Mouse (Mus musculus) forebrain, embryonic 16.5 days (tissue): ENCODE data around the gene Sh3gl1. TPM values are rescaled to one million over a fixed set of nuclear protein-coding genes. Genes with fewer than 3 reads are reported as not detected.
A peak's percentile ranks its signal among the peaks of the same experiment; 100 is the strongest.

ENCODE experiments used
- ATAC-seq: fragments of 200-750 bp; cut with Nextera tagmentation; 2 replicates; pipeline ENCODE4 v1.8.0; 2017; ENCODE audit warnings: mild to moderate bottlenecking, moderate library complexity
- H3K27ac ChIP-seq: fragments of 300-500 bp; sonication (generic); 2 replicates; pipeline ENCODE4 v1.5.1; 2014; ENCODE audit warnings: low read length, control low read depth
- H3K27me3 ChIP-seq: fragments of 300-500 bp; sonication (generic); replicated peaks from 2 replicates; pipeline ENCODE4 v1.6.1; 2014; ENCODE audit warnings: low read length; ENCODE audit not compliant: control insufficient read depth, insufficient read depth
- H3K36me3 ChIP-seq: fragments of 300-500 bp; sonication (generic); 2 replicates; pipeline ENCODE4 v1.6.1; 2014; ENCODE audit not compliant: control insufficient read depth, insufficient read depth
- H3K4me1 ChIP-seq: fragments of 300-500 bp; sonication (generic); replicated peaks from 2 replicates; pipeline ENCODE4 v1.6.1; 2014; ENCODE audit warnings: low read length; ENCODE audit not compliant: control insufficient read depth, insufficient read depth
- H3K4me2 ChIP-seq: fragments of 300-500 bp; sonication (generic); 2 replicates; pipeline ENCODE4 v1.6.1; 2014; ENCODE audit warnings: mild to moderate bottlenecking, low read length, control low read depth
- H3K4me3 ChIP-seq: fragments of 300-500 bp; sonication (generic); replicated peaks from 2 replicates; pipeline ENCODE4 v1.5.1; 2014; ENCODE audit warnings: mild to moderate bottlenecking, low read length, control low read depth
- H3K9ac ChIP-seq: fragments of 300-500 bp; sonication (generic); replicated peaks from 2 replicates; pipeline ENCODE4 v1.6.1; 2014; ENCODE audit warnings: low read depth, low read length, control low read depth
- H3K9me3 ChIP-seq: fragments of 300-500 bp; sonication (generic); 2 replicates; pipeline ENCODE4 v1.6.1; 2016; ENCODE audit warnings: low read length; ENCODE audit not compliant: control insufficient read depth
- WGBS: fragments of 180-500 bp; shearing (Covaris S2); extraction: QIAGEN DNeasy Blood & Tissue Kit; methylation state at CpG from one replicate; pipeline ENCODE4 v1.1.7; 2014; 5-methylcytosine and 5-hydroxymethylcytosine counted together
- polyA plus RNA-seq: library from polyadenylated mRNA; unstranded; fragments of >200 nt; fragmentation: Nextera tagmentation; extraction: Ambion mirVana; gene quantifications from 2 replicates; pipeline ENCODE4 v1.2.1, GENCODE M21; 2015

The Sh3gl1 gene
- polyA plus RNA-seq, 1 experiment from 2014 or later: 125 TPM

GRCm38 (mm10) chr17:56008356-56009087 is 27.9 kb downstream of the Sh3gl1 start:
- Histone ChIP-seq H3K4me3 (peak overlapping the region; percentile 86), H3K4me1 (peaks cover 32% of the 10 kb centered on the region), H3K9ac (peak overlapping the region; percentile 93), H3K36me3 (peaks cover 3% of the 10 kb centered on the region), H3K9me3 (no peaks in the 10 kb centered on the region), H3K4me2 (peak overlapping the region; percentile 95), H3K27me3 (no peaks in the 10 kb centered on the region), H3K27ac (peak overlapping the region; percentile 95)
- WGBS: under 1% methylated on average over 21 of the region's 21 CpGs
- peak; percentile 94 for ATAC-seq

GRCm38 (mm10) chr17:56007444-56008355 is 28.7 kb downstream of the Sh3gl1 start:
- peak overlapping the region; percentile 44; the same call in 1 of the 2 replicates for H3K9ac ChIP-seq
- ATAC-seq: no peak; the same call in 1 of the 2 replicates
- H3K27me3 ChIP-seq: no peaks in the 10 kb centered on the region
- H3K4me2 ChIP-seq: peak overlapping the region; percentile 95
- no peaks in the 10 kb centered on the region; the same call in none of the 2 replicates for H3K36me3 ChIP-seq
- no peaks in the 10 kb centered on the region for H3K9me3 ChIP-seq
- H3K27ac ChIP-seq: peak overlapping the region; percentile 95
- peak overlapping the region; percentile 86 for H3K4me3 ChIP-seq
- peaks cover 32% of the 10 kb centered on the region for H3K4me1 ChIP-seq
- WGBS: 33% methylated on average over 13 of the region's 14 CpGs

GRCm38 (mm10) chr17:56006956-56007355 is 29.5 kb downstream of the Sh3gl1 start:
- Histone ChIP-seq H3K9me3 (no peaks in the 10 kb centered on the region), H3K36me3 (no peaks in the 10 kb centered on the region; the same call in none of the 2 replicates), H3K4me1 (peaks cover 32% of the 10 kb centered on the region), H3K4me2 (no peak overlapping the region), H3K27me3 (no peaks in the 10 kb centered on the region), H3K9ac (no peak overlapping the region), H3K27ac (no peak overlapping the region), H3K4me3 (no peak overlapping the region)
- WGBS: 54% methylated on average over 10 of the region's 10 CpGs
- ATAC-seq: no peak

- Histone ChIP-seq H3K4me3 (no peak within 1 kb of the TSS), H3K4me2 (no peak within 1 kb of the TSS), H3K27ac (no peak within 1 kb of the TSS), H3K36me3 (no peaks in the 10 kb centered on the region), H3K27me3 (peaks cover 4% of the 10 kb centered on the region; the same call in 1 of the 2 replicates), H3K4me1 (peaks cover 21% of the 10 kb centered on the region), H3K9me3 (no peaks in the 10 kb centered on the region), H3K9ac (no peak within 1 kb of the TSS)
- no peak for ATAC-seq
- WGBS: 61% methylated on average over 13 of the region's 13 CpGs
Observed at GRCm38 (mm10) chr17:56005415-56006061, 30.9 kb downstream of the Sh3gl1 start, which contains the start of the genes Stap2 and Mpnd. Stap2 (minus strand) TSS chr17:56005584. Mpnd (plus strand) TSS chr17:56005711.

- H3K4me1 ChIP-seq: peaks cover 8% of the 10 kb centered on the region
- no peak for ATAC-seq
- WGBS: 87% methylated on average over 3 of the region's 3 CpGs
- H3K27ac ChIP-seq: no peak overlapping the region
- no peak overlapping the region for H3K4me2 ChIP-seq
- peaks cover 9% of the 10 kb centered on the region; the same call in 1 of the 2 replicates for H3K27me3 ChIP-seq
- no peak overlapping the region for H3K9ac ChIP-seq
- H3K9me3 ChIP-seq: no peaks in the 10 kb centered on the region
- H3K36me3 ChIP-seq: no peaks in the 10 kb centered on the region
- H3K4me3 ChIP-seq: no peak overlapping the region
Observed at GRCm38 (mm10) chr17:56003000-56003399, 33.4 kb downstream of the Sh3gl1 start.

GRCm38 (mm10) chr17:55999794-56000499 is 36.5 kb downstream of the Sh3gl1 start:
- ATAC-seq: no peak
- no peak overlapping the region for H3K27ac ChIP-seq
- no peak overlapping the region for H3K4me2 ChIP-seq
- H3K9ac ChIP-seq: no peak overlapping the region
- WGBS: 8% methylated on average over 30 of the region's 30 CpGs
- H3K36me3 ChIP-seq: no peaks in the 10 kb centered on the region
- H3K9me3 ChIP-seq: no peaks in the 10 kb centered on the region
- peaks cover 9% of the 10 kb centered on the region; the same call in 1 of the 2 replicates for H3K27me3 ChIP-seq
- H3K4me3 ChIP-seq: no peak overlapping the region
- no peaks in the 10 kb centered on the region for H3K4me1 ChIP-seq

GRCm38 (mm10) chr17:55996007-55996406 is 40.4 kb downstream of the Sh3gl1 start:
- ATAC-seq: no peak
- Histone ChIP-seq H3K4me1 (peaks cover 11% of the 10 kb centered on the region; the same call in 1 of the 2 replicates), H3K27ac (no peak overlapping the region), H3K9me3 (no peaks in the 10 kb centered on the region), H3K27me3 (peaks cover 7% of the 10 kb centered on the region; the same call in 1 of the 2 replicates), H3K36me3 (no peaks in the 10 kb centered on the region), H3K4me2 (no peak overlapping the region), H3K9ac (no peak overlapping the region), H3K4me3 (no peak overlapping the region)
- WGBS: 85% methylated on average over 15 of the region's 15 CpGs

- no peak overlapping the region for H3K4me3 ChIP-seq
- no peak overlapping the region for H3K27ac ChIP-seq
- H3K9ac ChIP-seq: no peak overlapping the region
- no peak overlapping the region for H3K4me2 ChIP-seq
- peaks cover 18% of the 10 kb centered on the region for H3K4me1 ChIP-seq
- ATAC-seq: no peak
- 84% methylated on average over 8 of the region's 8 CpGs for WGBS
- H3K9me3 ChIP-seq: no peaks in the 10 kb centered on the region
- 0 out of 2 replicates have a peak, but pooled peaks cover 5% of the 10 kb centered on the region for H3K36me3 ChIP-seq
- no peaks in the 10 kb centered on the region for H3K27me3 ChIP-seq
Observed at GRCm38 (mm10) chr17:55990278-55990898, 46.0 kb downstream of the Sh3gl1 start.
